Mouse (Mus musculus) brain, adult 2 months (tissue): ENCODE data around the gene Stx6.

Source experiments
- DNase-seq: peaks from one replicate; pipeline ENCODE4 v3.0.0; 2011; ENCODE audit warnings: low read depth, low spot score

Gene Stx6

GRCm38 (mm10) chr1:155158141-155158969 lies at the start of gene Stx6:
Gene Stx6 (plus strand): TSS chr1:155158715.
- peak; percentile 99 for DNase-seq

GRCm38 (mm10) chr1:155109387-155110350 lies 48.8 kb upstream of the Stx6 start:
- peak; percentile 45 for DNase-seq

DNA sequence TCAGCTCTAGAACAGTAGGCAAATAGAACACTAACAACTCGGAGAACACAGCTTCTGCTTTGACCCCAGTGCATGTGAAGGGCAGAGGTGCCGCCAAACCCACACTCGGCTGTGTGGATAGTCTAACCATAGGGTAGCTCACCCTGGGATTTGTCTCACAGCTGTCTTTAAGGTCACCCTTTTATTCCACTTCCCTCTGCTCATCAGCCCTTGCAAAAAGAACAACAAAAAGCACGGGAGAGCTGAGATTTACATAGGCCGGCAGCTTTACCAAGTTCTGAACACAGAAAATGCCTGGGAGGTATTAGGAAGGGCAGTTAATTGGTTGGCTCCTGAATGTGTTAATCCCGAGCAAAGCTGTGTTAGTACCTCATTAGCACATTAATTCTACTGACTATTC lies 47.0 kb upstream of the Stx6 start:
- DNase-seq = no peak

GRCm38 (mm10) chr1:155112118-155112517 lies 46.4 kb upstream of the Stx6 start:
- DNase-seq = no peak

DNA sequence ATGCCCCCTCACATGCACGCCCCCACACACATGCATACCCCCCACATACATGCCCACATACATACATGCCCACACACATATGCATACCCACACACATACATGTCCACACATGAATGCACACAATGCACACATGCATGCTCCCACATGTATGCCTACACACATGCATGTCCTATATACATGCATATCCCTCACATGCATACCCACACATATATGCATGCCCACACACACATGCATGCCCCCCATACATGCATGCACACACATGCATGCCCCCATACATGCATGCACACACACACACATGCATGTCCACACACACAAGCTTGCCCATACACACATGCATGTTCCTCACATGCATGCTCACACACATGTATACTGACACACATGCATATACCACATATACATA lies 45.6 kb upstream of the Stx6 start:
- no peak for DNase-seq

GRCm38 (mm10) chr1:155113946-155114345 lies 44.6 kb upstream of the Stx6 start:
- DNase-seq = no peak

DNA sequence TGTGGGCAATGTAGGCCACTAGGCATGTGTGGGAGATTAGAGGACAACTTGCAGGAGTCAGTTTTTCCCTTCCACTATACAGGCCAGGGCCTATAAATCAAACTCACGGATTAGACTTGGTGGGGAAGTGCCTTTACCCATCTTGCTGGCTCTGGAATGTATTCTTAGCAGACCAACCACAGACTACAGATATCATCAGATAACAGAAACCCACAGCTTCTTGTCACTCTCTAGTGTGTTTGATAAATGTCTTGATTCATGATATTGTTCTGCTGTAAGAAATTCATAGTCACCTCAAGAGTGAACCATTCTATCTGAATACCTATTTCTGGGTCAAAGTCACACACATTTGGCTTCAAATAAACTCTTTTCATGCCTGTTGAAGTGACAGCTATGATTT lies 38.8 kb upstream of the Stx6 start:
- DNase-seq = no peak

- peak; percentile 90 for DNase-seq
These were observed 36.3 kb upstream of the Stx6 start for GRCm38 (mm10) chr1:155121977-155122939.

DNA sequence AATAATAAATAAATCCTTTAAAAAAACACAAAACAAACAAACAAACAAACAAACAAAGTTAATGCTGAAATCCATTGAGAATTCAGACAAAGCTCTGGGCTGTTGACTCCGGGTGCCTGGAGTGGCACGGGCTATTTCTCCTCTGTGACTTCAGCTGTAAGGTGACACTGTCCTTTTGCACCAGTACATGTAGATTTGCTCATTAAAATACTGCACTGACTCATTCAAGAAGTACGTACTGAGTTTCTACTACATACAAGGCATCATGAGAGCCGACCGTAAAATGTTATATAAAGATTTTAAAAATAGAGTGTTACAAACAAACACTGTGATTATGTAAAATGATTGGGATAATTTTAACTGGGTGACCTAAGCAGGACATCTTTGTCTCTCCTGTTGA lies 34.1 kb upstream of the Stx6 start:
- no peak for DNase-seq

DNA sequence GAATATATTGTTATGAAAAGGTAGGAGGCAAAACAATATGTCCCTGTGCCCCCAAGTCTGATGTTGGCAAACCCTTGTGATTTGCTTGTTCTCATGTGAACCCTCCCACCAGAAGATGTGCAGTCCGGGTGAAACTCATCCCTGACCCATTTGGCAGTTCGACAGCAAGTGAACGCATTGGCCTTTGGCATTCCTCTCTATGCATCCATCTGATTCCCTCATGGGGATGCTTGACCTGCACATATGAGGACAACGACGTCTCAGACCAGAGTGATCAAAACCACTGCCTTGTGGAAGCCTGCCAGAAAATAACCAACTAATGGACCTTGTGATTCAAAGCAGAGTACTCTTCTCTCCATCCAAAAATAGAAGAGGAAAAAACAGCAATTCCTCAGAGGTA lies 31.8 kb upstream of the Stx6 start:
- DNase-seq = no peak

DNA sequence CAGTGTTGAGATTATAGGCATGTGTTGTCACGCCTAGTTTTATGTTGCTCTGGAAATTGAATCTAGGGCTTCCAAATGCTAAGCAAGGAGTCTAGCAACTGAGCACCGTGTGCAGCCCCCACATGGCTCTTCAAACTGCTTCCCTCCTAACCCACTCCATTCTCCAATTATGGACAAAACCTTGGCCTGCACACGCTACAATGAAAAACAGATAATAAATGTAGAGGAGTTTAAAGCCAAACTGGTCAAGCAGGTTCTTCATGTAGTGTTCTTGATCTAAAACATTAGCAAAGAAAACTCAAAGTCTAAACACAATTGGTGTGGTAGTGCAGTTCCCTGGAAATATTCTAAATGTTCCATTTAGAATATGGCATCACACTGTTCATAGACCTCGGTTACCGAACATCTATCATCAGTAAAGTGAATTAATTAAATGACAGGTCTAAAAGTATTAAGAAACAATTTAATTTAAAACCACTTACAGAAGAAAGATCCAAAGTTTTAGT lies 31.0 kb upstream of the Stx6 start:
- no peak for DNase-seq

GRCm38 (mm10) chr1:155134866-155135265 lies 23.6 kb upstream of the Stx6 start:
- DNase-seq = no peak

GRCm38 (mm10) chr1:155138795-155139194 lies 19.7 kb upstream of the Stx6 start:
- peak; percentile 91 for DNase-seq

DNA sequence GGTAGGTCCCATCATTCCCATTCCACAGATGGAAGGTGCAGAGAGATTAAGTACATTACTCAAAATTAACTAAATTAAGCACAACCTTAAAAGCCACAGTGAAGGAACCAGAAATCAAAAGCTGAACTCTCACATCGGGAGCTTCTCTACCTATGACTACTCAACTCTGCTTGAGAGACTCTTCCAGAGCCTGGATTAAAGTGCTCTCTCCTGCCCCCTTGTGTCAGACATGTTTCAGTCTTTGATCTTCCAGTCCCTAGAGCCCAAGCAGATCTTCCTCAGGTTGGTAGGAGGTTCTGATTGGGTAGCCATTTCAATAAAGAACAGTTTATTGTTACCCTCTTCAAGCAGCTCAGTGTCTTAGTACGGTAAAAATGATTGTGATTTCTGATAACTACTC lies 18.4 kb upstream of the Stx6 start:
- peak; percentile 92 for DNase-seq

DNA sequence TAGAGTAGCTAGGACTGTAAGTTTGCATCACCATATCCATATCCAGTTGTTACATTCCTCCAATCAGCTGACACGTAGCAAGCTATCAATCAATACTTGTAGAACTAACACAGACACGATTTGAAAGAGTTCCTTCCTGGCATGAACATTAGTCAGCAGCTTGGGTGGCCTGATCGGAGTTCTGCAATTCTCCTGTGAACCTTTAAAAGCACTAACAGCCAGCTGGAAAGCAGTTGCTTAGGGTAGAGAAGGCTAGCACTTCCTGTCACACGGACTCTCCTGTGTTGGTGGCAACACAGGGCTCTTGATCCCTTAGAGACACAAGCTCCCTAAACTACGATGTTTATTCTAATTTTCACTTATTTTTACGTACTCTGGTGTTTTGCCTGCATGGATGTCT lies 12.9 kb upstream of the Stx6 start:
- DNase-seq = no peak

GRCm38 (mm10) chr1:155146572-155146980 lies 11.9 kb upstream of the Stx6 start, which contains the start of gene Mr1:
Gene Mr1 (minus strand): TSS chr1:155146814.
- DNase-seq = peak; percentile 84

GRCm38 (mm10) chr1:155147228-155147627 lies 11.3 kb upstream of the Stx6 start:
- DNase-seq = no peak

DNA sequence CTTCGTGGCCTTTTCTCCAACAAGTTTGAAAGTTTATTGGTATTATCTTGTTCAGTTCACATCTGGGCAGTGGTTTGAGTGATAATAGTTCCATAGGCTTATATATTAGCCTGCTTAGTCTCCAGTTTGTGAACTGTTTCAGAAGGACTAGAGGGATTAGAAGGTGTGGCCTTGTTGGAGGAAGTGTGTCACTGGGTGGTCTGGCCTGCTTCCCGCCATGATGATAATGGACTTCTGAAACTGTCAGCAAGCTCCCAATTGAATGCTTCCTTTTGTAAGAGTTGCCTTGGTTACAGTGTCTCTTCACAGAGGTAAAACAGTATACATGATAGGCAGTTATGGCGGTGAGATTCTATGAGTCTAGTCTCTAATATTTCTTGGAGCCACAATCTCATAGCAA lies 9.1 kb upstream of the Stx6 start:
- no peak for DNase-seq

GRCm38 (mm10) chr1:155150821-155151220 lies 7.7 kb upstream of the Stx6 start:
- DNase-seq = no peak

GRCm38 (mm10) chr1:155153906-155154305 lies 4.6 kb upstream of the Stx6 start:
- DNase-seq = no peak

- no peak for DNase-seq
These were observed 512 bp downstream of the Stx6 start for GRCm38 (mm10) chr1:155158970-155159484.
